Mouse (Mus musculus) A20 (cell line): ENCODE data around the gene Sept3.
A peak's percentile ranks its signal among the peaks of the same experiment; 100 is the strongest.
"Not testable (repeated sequence)": the region's sequence is repeated elsewhere in the genome, so short reads cannot be mapped to it uniquely, and the experiment has no call there.

Experiments used
- DNase-seq: peaks from one replicate; pipeline ENCODE4 v3.0.0-alpha.2; 2011; ENCODE audit warnings: low read depth, low spot score

Gene Sept3

DNA sequence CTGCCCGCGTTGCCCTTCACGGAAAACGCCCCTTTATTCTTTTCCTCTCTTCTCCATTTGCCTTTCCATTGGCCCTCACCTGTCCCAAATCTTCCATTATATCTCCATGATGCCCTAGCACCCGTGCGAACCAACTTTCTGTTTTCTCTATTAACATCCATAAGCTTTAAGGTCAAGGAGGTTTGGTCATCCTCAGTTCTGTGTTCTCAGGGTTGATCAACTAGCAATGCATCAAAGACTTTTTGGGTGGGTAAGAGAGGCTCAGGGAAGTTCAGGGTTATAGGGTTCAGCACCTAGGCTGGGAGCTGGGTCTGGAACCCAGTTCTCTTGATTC is at the start of gene Sept3:
Sept3 (plus strand) TSS at position 301 of the 334 bp plus-strand sequence.
- no peak for DNase-seq

DNA sequence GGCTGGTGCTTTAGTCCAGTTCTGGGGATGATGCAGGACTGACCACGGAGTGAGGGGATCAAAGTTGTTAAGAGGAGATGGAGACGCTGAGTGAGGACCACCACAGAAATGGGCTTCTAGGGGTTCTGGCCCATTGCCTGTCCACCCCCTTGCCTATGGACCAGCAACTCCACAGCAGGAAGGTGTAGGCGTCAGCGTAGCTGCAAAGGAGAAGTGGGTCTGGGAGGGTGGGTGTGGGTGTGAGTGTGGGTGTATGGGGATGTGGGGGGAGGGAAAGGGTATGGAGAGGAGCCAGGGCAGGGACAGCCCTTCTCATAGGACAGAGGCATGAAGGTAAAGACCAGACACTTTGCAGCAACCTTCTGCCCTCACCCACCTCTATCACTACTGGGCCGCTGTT is 48.9 kb upstream of the Sept3 start:
- no peak for DNase-seq

DNA sequence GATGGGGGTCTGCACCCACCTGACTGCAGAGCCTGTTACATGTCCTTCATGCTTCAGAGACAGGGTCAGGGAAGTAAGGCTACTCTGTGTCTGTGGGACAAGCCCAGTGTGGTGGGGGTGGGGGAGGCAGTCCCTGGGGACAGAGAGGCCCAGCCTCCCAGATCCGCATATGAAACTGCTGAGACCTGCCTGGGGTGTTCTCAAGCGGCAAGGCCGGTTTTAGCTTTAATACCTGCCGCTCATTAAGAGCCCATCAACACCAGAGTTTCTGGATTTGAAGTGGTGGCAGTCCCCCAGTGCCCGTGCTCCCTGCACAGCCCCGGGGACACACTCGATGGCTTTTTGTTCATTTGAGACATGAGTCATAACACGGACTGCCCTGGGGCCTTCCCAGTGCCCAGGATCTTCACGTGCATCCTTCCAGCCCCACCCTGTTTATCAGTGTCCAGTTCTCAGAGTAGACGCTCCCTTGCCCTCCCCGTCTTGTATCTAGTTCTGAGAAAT is 45.1 kb upstream of the Sept3 start:
- peak; percentile 68 for DNase-seq

DNA sequence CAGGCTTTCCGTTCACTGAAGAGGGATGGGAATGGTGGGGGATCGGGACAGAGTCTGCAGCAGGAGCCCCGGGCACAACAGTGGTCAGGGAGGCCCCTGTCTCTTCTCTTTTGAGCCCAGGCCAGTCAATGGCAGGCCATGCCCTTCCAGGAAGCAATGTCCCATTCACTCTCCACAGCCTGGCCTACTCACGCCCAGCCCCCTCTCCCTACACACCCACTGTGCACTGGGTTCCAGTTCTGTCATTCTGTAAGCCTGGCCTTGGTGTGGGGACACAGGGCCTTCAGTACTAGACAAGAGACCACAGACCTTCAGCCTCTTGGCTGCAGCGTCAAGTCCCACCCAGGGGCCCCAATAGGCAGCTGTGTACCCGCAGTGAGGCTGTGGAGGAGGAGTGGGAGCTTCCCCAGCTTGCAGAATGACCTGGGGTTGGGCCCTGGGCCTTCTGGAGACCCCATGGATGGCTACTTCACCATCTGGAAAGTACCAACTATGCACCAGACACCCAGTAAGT is 44.5 kb upstream of the Sept3 start:
- DNase-seq, result peak; percentile 15

DNA sequence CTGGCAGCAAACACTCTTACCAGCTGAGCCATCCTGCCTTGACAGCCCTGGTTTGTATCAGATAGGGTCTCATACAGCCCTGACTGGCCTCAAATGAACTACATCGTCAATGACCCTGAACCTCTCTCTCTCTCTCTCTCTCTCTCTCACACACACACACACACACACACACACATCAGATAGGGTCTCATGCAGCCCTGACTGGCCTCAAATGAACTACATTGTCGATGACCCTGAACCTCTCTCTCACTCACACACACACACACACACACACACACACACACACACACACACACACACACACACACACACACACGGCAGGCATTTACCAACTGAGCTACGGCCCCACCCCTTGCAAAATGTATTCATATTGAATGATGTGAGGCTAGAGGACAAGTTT is 43.6 kb upstream of the Sept3 start:
- DNase-seq, result peak; percentile 22

DNA sequence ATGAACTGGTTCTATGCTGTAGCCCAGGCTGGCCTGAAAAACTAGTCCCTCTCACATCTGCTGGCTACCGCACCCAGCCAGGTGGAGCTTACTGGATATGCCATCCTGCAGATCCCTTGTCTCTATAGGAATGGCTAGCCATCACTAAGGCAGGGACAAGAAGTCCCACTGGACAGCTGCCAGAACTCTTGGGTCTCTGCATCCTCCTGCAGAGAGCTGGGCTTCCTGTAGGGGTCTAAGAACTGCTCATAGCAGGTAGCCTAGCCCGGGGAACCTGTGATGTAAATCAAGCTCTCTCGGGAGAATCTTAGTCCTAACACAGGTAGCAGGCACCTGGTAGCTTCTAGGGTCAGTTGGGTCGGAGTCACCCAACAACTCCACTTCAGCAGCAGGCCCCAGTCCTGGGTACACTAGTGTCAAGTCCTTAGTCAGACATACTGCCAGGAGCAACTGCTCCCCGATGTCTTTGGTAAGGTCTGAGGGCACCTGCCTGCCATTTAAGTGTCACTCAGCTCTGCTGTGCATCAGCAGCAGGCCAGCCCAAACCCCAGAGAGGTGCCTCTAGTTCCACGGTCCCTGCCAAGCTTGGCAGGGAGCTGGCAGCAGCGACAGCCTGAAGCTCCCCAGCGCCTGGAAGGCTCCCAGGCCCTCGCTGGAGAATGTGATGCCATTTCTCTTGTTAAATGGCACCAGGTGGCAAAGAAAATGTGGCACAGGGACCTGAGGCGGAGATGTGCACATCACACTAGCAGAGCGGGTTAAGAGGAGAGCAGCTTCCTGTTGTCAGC is 42.9 kb upstream of the Sept3 start:
- DNase-seq, result peak; percentile 43

DNA sequence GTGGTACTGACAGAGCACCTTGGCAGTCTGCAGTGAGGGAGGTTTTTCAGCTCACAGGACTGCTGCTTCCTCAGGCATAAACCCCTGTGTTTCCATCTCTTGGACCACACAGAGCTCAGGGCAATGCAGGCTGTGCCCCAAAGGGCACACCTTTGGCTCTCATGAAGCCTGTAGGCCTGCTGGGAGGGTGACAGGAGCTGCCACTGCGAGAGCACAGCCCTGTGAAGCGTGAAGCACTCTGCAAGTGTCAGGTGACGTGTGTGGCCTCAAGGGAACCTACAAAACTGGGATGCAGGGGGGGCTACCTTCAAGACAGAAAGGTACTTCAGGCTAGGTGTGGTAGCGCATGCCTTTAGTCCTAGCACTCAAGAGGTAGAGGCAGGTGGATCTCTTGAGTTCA is 42.0 kb upstream of the Sept3 start:
- peak; percentile 64 for DNase-seq

DNA sequence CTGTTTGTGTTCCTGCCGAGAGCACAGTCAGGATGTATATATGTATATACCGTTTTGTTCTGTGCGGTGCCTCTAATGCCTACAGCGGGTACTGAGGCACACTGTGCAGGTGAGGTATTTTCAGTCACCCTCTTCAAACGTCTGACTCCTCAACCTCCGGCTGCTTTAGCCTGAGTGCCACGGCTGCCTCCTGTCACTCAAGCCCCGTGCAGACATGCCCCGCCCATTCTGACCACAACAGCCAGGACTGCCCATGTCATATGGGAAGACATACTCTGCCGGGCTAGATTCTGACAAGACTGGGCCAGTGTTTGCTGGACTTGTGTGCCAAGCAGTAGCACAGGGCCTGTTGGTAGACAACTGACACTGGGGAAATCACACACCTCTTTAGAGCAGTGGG is 39.0 kb upstream of the Sept3 start:
- DNase-seq, result no peak

DNA sequence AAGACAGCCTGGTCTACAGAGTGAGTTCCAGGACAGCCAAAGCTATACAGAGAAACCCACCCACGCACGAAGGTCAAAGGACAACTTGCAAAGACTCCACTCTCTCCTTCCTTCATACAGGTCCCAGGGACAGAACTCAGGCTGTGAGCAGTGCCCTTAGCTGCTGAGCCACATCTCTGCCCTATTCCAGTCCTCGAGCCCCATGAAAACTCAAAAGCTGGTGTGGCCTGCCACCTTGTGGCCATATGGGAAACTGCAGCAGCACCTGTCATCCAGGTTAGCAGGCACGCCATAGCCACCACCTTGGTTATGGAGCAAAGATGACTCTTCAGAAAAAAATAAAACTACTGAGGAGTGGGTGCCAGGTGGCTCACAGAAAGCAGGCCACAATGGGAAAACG is 38.1 kb upstream of the Sept3 start:
- DNase-seq, result peak; percentile 83

DNA sequence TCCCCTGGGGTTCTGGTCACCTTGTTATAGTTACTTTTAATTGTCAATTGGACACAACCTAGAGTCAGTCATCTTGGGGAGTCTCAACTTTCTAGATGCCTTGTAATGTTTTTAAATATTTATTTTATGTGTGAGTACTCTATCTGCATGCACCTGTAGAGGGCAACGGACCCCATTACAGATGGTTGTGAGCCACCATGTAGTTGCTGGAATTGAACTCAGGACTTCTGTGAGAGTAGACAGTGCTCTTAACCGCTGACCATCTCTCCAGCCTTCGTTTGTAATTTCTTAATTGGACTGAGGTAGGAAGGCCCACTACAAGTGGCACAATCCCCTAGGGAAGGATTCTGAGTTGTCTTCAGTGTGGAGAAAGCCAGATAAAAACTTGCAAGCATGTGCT is 31.4 kb upstream of the Sept3 start:
- DNase-seq, result peak; percentile 50

DNA sequence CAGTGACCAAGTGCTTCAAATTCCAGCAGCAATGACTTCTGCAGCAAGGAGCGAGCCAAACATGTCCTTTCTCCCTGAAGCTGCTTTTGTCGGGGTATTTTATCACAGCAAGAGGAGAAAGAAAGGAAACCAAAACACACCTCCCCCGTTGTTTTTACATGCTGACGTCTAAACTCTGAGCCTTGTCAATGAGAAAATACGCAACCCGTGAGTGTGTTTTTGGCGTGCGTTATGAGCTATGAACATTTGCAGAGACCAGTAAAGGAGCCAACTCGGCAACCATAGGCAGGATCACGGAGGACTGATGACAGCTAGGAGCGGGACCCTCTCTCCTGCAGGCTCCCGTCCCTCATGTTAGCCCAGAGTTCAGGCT is 31.0 kb upstream of the Sept3 start:
- no peak for DNase-seq

DNA sequence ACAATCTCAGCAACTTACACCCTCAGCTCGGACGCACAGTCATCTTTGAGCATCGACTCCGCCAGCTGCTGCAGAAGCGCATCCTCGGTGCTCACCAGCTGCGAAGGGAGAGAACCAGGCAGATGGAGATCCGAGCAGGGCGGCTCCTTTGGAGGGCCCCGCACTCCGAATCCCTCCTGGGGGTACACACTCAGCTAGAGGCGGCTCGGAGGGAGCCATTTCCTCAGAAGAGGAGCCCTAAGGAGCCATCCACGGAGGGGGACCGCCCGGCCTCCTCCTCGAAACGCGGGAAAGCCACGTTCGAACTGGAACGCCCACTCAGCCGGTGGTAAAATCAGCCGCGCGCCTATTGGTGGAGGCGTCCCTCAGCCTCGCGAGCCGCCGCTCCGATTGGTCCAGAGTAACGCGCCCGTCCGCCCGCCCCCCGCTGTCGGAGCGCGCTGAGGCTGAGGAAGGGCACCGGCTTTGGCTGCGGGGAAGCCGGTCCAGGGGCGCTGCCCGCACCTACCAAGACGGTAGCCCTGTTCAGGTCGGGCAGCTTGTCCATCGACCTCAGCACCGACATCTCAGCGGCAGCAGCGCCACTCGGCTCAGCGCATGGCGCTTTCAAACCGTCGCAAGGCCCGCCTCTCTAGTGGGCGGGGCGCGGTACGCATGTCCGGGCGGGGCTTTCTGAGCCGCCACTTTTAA is 30.4 kb upstream of the Sept3 start, which contains the start of gene Cenpm:
Cenpm (minus strand) TSS at position 634 of the 690 bp plus-strand sequence.
- DNase-seq, result peak; percentile 98

DNA sequence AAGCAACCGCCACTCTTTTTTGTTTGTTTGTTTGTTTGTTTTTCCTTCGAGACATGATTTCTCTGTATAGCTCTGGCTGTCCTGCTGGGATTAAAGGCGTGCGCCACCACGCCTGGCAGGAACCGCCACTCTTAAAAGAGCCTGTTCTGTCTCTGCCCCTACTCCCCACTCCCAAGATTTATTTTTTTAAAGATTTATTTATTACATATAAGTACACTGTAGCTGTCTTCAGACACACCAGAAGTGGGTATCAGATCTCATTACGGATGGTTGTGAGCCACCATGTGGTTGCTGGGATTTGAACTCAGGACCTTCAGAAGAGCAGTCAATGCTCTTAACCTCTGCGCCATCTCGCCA is 29.9 kb upstream of the Sept3 start:
- DNase-seq, result not testable (repeated sequence)

DNA sequence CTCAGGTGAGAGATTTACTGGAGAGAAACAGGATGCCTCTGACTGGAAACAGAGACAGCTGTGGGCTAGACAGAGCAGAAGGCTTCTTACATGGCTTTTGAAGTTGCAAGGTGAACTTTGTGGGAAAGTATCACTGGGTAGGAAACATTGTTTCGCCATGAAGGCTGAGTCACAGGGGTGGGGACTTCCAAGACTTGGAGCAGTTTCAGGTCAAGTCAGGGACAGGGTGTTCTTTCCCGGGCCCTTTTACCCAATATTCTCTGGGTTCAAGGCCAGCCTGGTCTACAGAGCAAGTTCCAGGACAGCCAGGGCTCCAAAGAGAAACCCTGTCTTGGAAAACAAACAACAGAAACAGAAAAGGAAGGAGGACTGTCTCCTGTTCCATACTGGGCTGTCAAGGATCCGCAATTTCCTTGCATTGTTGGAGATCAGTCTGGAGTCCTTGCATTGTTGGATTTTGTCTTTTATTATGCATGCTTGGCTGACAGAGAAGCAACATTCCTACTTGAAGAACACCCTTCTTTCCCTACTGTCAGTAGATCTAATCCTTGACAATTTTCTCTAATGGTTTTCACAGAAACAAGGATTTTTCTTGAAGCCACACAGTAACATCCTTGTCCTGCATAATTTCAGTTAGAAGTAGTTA is 27.4 kb upstream of the Sept3 start:
- DNase-seq, result no peak

DNA sequence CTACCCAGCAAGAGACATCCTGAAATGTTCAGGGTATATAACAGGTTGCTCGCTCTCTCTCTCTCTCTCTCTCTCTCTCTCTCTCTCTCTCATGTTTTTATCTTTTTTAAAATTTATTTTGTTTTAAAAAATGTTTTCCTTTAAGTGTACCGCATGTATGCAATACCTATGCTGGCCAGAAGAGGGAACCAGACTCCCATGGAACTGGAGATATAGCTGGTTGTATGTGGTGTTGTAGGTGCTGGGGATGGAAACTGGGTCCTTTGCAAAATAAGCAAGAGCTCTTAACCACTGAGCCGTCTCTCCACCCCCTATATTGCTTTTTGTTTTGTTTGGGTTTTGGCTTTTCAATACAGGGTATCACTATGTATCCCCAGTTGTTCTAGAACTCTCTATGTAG is 23.1 kb upstream of the Sept3 start:
- DNase-seq, result peak; percentile 31

DNA sequence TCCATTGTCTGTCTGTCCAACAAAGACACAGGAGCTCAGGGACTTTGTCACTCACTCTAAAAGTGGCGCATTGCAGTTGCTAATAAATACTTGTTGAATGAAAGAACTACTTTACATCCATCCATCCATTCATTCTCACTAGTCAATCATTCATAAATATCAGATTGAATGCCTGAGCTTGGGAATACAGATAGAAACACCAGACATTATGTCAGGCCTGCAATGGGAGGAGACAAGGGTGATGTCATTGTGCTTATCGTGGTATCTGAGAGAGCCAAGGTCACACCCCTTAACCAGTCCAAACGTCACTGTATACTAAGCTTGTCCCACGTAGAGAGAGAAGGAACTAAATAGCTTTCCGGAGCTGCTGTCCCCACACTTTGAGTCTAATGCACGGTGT is 22.6 kb upstream of the Sept3 start, which contains the start of gene 1500009C09Rik:
1500009C09Rik (plus strand) TSS at position 301 of the 400 bp plus-strand sequence.
- DNase-seq, result no peak

DNA sequence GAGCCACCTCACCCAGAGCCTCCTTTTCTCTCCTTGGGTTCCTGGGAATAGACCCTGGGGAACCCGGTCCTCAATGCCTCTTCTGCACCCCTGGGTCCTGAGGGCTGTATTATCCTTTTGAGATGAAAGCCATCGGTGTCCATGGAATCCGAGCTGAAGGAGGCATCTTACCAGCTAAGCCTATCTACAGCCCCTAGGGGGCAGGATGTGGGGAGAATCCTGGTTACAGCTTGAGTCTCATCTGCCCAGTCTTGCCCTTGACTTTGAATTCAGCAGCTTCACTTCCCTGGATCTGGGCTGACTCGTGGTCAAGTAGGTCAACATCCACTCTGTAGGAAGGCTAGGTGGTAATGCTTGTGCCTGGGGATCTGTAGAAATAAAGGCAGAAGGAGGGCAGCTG is 19.4 kb upstream of the Sept3 start:
- DNase-seq, result no peak

DNA sequence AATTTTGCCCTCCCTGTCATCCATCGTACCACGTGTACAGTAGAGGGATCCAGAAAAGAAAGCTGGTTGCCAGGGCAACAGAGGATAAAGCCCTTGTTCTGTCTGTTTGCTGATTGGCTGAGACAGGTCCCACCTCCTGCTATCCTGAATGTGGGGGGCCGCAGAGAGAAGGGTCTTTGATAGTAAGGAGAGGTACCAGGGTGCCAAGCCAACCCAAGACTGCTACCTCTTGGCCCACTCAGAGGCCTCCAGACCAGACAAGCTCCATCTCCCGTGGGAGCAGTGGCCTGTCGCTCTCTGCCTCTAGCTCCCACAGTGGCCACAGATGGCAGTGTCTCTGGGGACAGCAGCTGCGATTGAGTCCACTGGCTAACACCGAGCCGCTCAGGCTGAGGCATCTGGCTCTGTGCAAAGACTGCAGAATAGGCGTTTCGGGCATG is 18.7 kb upstream of the Sept3 start:
- no peak for DNase-seq

DNA sequence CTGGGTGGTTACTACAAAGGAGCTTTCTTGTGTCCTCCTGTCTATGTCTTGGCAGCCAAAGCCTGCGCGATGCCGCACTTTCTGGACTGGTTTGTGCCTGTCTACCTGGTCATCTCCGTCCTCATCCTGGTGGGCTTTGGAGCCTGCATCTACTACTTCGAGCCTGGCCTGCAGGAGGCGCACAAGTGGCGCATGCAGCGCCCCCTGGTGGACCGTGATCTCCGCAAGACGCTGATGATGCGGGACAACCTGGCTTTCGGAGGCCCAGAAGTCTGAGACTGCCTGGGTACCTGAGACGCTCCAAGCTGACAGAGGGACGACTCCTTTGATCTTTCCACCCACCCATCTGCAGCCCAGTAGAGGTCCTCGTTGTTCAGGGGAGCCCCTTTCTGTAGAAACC is 15.2 kb upstream of the Sept3 start:
- DNase-seq, result peak; percentile 83

DNA sequence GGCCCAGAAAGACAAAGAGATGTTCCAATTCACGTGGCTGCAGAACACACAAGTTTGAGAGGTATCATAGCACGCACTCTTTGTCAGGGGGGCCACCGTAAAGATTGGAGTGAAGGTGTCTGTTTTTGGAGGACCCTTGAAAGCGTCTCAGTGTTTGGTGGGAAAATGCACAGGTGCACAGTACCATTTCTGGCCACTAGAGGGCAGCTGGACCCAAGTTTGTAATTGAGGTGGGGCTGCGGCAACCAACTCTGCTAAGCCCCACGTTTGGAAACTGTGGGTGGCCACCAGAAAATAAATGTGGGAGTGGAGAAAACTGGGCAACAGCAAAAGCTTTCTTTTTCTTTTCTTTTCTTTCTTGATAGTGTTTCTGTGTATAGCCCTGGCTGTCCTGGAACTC is 8.3 kb upstream of the Sept3 start:
- peak; percentile 52 for DNase-seq

DNA sequence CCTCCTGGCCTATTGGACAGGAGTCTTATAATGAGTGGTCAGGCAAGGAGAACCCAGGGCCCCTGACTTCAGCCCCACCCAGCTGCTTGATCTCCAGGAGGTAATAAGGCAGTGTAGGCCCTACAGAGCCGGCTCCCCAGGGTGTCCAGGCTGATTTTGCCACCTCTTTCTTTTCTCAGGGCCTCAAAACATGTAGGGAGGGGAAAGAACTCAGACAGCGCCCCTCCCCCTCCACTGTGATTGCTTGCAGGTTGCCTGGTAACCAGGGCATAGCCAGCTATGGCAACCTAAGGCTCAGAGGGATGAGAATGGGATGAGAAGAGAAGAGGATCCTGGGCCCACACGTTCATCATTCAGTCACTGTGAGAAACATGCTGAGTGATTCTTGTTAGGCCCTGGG is 6.5 kb upstream of the Sept3 start:
- no peak for DNase-seq

DNA sequence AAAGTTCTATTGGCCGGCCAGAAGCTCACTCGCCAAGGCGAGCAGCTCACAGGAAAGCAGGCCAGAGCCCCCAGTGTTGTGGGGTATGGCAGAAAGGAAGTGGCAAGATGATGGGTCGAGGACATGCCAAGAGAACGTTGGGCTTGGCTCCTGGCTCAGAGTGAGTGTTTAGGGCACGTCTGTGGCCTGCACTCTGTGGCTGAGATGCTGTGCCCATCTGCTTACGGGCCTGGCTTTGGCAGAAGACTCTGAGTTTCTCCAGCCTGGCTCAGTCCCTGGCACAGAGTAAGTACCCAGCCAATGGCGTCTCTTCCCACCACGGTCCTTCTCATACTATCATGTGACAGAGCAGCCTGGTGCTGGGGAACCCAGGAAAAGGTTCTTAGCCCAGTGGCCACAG is 5.9 kb upstream of the Sept3 start:
- no peak for DNase-seq
